Mouse (Mus musculus) limb, embryonic 14.5 days (tissue): ENCODE measurements at regions not wholly inside any gene's neighbourhood (a gene's known extent, or its start where the extent isn't known, plus 50 kb on each side); places are given as distances from the start of the nearest gene placed in this dataset.

ENCODE experiments used
- ATAC-seq: fragments of 200-750 bp; cut with Nextera tagmentation; 2 replicates; pipeline ENCODE4 v1.8.0; 2017; ENCODE audit warnings: low read depth, moderate number of reproducible peaks, moderate TSS enrichment; ENCODE audit not compliant: low FRiP score
- DNase-seq: peaks from one replicate; pipeline ENCODE4 v3.0.0-alpha.2; 2015; ENCODE audit warnings: low spot score
- H3K27ac ChIP-seq: fragments of 300-500 bp; sonication (generic); replicated peaks from 2 replicates; pipeline ENCODE4 v1.5.1; 2014; ENCODE audit warnings: low read depth, mild to moderate bottlenecking, low read length, moderate library complexity, mixed read lengths
- H3K27me3 ChIP-seq: fragments of 300-500 bp; sonication (generic); 2 replicates; pipeline ENCODE4 v1.6.1; 2014; ENCODE audit warnings: low read length, mixed read lengths; ENCODE audit not compliant: control insufficient read depth, insufficient read depth
- H3K36me3 ChIP-seq: fragments of 300-500 bp; sonication (generic); 2 replicates; pipeline ENCODE4 v1.6.1; 2014; ENCODE audit warnings: mild to moderate bottlenecking, low read length, moderate library complexity, mixed read lengths; ENCODE audit not compliant: control insufficient read depth, insufficient read depth
- H3K4me1 ChIP-seq: fragments of 300-500 bp; sonication (generic); 2 replicates; pipeline ENCODE4 v1.6.1; 2014; ENCODE audit warnings: antibody characterized with exemption, low read length, mixed read lengths; ENCODE audit not compliant: control insufficient read depth, insufficient read depth
- H3K4me2 ChIP-seq: fragments of 300-500 bp; sonication (generic); replicated peaks from 2 replicates; pipeline ENCODE4 v1.6.1; 2014; ENCODE audit warnings: low read depth, mild to moderate bottlenecking, low read length, moderate library complexity; ENCODE audit not compliant: severe bottlenecking
- H3K4me3 ChIP-seq: fragments of 300-500 bp; sonication (generic); replicated peaks from 2 replicates; pipeline ENCODE4 v1.5.1; 2014; ENCODE audit warnings: low read length
- H3K9ac ChIP-seq: fragments of 300-500 bp; sonication (generic); 2 replicates; pipeline ENCODE4 v1.6.1; 2014; ENCODE audit warnings: mild to moderate bottlenecking, low read depth, low read length, moderate library complexity; ENCODE audit not compliant: severe bottlenecking
- H3K9me3 ChIP-seq: fragments of 300-500 bp; sonication (generic); 2 replicates; pipeline ENCODE4 v1.6.1; 2016; ENCODE audit warnings: low read length; ENCODE audit not compliant: control insufficient read depth
- POLR2A ChIP-seq: fragments of 200-500 bp; IDR thresholded peaks from 2 replicates; pipeline ENCODE4 v1.8.0; 2012; ENCODE audit warnings: inconsistent platforms, mild to moderate bottlenecking, moderate library complexity, borderline replicate concordance; ENCODE audit not compliant: insufficient read depth, insufficient read length; ENCODE audit errors: extremely low read depth
- WGBS: fragments of 180-500 bp; shearing (Covaris S2); extraction: QIAGEN DNeasy Blood & Tissue Kit; methylation state at CpG from one replicate; pipeline ENCODE4 v1.1.7; 2014; 5-methylcytosine and 5-hydroxymethylcytosine counted together

- Histone ChIP-seq H3K27ac (no peak overlapping the region), H3K36me3 (no peaks in the 10 kb centered on the region), H3K27me3 (no peaks in the 10 kb centered on the region), H3K4me1 (peaks cover 29% of the 10 kb centered on the region), H3K9me3 (no peaks in the 10 kb centered on the region), H3K9ac (no peak overlapping the region), H3K4me2 (no peak overlapping the region), H3K4me3 (no peak overlapping the region)
- no peak for ATAC-seq
- DNase-seq: no peak
- WGBS: 63% methylated on average over 15 of the region's 15 CpGs
- TF ChIP-seq POLR2A: no peak
Measured at GRCm38 (mm10) chr13:59948496-59949138, 125.7 kb upstream of the Tut7 start.

GRCm38 (mm10) chr13:59947461-59947860 is 124.5 kb upstream of the Tut7 start:
- Histone ChIP-seq H3K27ac (no peak overlapping the region), H3K36me3 (no peaks in the 10 kb centered on the region), H3K4me1 (peaks cover 29% of the 10 kb centered on the region), H3K9ac (no peak overlapping the region), H3K4me2 (no peak overlapping the region), H3K27me3 (no peaks in the 10 kb centered on the region), H3K4me3 (no peak overlapping the region), H3K9me3 (no peaks in the 10 kb centered on the region)
- ATAC-seq (no peak), DNase-seq (no peak)
- WGBS: 69% methylated on average over 5 of the region's 5 CpGs
- TF ChIP-seq POLR2A: no peak

- Histone ChIP-seq H3K4me1 (peaks cover 31% of the 10 kb centered on the region), H3K9ac (no peak overlapping the region), H3K4me3 (no peak overlapping the region), H3K27me3 (no peaks in the 10 kb centered on the region), H3K4me2 (no peak overlapping the region), H3K36me3 (no peaks in the 10 kb centered on the region), H3K9me3 (no peaks in the 10 kb centered on the region), H3K27ac (no peak overlapping the region)
- ATAC-seq (no peak), DNase-seq (no peak)
- TF ChIP-seq POLR2A: no peak
- 46% methylated on average over 4 of the region's 4 CpGs for WGBS
Measured at GRCm38 (mm10) chr13:59946509-59946908, 123.6 kb upstream of the Tut7 start.

- Histone ChIP-seq H3K27me3 (no peaks in the 10 kb centered on the region), H3K27ac (no peak overlapping the region), H3K4me3 (no peak overlapping the region), H3K4me2 (no peak overlapping the region), H3K36me3 (no peaks in the 10 kb centered on the region), H3K4me1 (peaks cover 38% of the 10 kb centered on the region), H3K9me3 (no peaks in the 10 kb centered on the region), H3K9ac (no peak overlapping the region)
- ATAC-seq (no peak), DNase-seq (no peak)
- TF ChIP-seq POLR2A: no peak
- WGBS: 84% methylated on average over 1 of the region's 1 CpGs
Measured at GRCm38 (mm10) chr13:59945631-59946030, 122.7 kb upstream of the Tut7 start.

GRCm38 (mm10) chr13:59943602-59944140 is 120.7 kb upstream of the Tut7 start:
- Histone ChIP-seq H3K27me3 (no peaks in the 10 kb centered on the region), H3K9me3 (no peaks in the 10 kb centered on the region), H3K27ac (no peak overlapping the region), H3K36me3 (no peaks in the 10 kb centered on the region), H3K9ac (no peak overlapping the region), H3K4me2 (no peak overlapping the region), H3K4me1 (peaks cover 36% of the 10 kb centered on the region), H3K4me3 (no peak overlapping the region)
- DNase-seq: no peak
- 49% methylated on average over 5 of the region's 5 CpGs for WGBS
- no peak for ATAC-seq
- TF ChIP-seq POLR2A: no peak
